Mouse (Mus musculus) right cerebral cortex, postnatal 10 days (tissue): Measurements from ENCODE around the gene Adcy5.

Source experiments
- DNase-seq, 2 experiments: peaks; one replicate each; pipeline ENCODE4 v3.0.0; 2021; ENCODE audit warnings: low spot score in 2 of 2

Gene Adcy5

GRCm38 (mm10) chr16:35156306-35156695 lies 1.6 kb downstream of the Adcy5 start:
- peak; percentile 46 to 51 for DNase-seq

DNA sequence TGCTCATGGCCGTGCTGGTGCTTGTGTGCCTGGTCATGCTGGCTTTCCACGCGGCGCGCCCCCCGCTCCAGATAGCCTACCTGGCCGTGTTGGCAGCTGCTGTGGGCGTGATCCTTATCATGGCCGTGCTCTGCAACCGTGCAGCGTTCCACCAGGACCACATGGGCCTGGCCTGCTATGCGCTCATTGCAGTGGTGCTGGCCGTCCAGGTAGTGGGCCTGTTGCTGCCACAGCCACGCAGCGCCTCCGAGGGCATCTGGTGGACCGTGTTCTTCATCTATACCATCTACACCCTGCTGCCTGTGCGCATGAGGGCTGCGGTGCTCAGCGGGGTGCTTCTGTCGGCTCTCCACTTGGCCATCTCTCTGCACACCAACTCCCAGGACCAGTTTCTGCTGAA lies 2.2 kb downstream of the Adcy5 start:
- peak in 1 of 2 experiments; percentile 55 for DNase-seq

DNA sequence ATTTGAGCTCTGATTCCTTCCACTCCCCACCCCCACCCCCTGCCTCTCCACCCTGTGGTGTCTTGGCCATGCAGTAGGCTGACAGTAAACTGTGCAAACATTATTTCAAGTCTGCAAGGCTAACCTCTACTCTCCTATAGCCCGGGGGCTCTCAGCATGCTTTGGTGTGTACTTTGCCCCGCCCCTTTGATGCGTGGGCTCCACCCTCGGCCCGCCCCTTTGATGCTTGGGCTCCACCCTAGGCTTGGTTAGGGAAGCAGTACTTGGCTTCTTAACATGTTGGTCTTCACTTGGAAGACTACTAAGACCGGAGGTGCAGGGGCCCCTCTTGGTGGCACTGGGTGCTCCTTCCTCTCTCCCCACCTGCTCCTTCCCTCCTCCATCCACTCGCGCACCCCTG lies 4.9 kb downstream of the Adcy5 start:
- peak; percentile 64 to 67 for DNase-seq

GRCm38 (mm10) chr16:35159991-35160390 lies 5.3 kb downstream of the Adcy5 start:
- DNase-seq, result peak; percentile 64 to 88

GRCm38 (mm10) chr16:35164361-35165224 lies 9.9 kb downstream of the Adcy5 start:
- peak; percentile 63 to 69 for DNase-seq

DNA sequence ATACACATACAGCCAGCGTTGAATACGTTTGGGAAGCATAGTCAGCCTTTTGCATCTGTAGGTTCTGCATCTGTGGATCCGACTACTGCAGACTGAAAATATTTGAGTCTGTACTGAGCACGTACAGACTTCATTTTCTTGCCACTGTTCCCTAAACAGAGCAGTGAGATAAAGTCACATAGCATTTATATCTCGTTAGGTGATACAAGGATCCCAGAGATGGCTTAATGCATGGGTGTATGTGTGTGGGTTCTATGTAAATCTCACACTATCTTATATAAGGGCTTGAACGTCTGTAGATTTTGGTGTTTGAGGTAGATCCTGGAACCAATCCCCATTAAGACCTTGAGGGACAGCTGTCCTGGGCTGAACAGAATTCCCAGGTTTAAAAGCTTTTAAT lies 10.7 kb downstream of the Adcy5 start:
- DNase-seq, result no peak

DNA sequence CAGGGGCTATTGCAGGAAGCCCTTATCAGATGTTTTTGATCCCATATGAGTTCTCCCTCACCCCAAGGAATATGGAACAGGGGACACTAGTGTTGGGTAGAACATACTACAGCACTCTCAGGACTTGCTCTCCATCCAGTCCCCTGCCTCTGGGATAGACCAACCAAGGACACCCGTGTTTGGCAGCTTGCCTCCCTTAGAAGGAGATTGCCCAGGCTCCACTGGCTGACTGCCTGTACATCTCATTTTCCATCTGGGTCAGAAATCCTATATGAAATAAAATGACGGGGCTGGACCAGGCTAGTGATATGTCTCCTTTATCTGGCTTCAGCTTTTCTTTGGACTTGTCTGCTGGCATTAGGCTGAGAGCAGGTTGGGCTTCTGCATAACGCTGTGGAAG lies 11.1 kb downstream of the Adcy5 start:
- DNase-seq, result peak; percentile 62 to 66

DNA sequence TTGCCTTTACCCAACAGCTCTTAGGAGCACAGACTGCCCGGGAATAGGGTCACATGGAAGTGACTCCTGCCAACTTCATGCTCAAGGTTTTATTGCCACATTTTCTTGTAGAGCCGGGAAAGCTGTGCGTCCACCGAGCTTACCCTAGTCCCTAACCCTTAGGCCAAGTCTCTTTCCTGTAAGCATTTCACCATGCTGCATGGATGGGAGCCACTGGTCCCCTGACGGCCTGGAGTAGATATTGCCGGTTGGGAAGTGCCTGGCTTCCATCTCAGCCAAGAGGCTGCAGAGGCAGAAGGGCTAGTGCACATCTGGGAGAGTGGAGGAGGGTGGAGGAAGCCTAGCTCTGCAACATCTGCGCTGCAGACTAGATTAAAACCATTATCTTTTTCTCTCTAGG lies 14.8 kb downstream of the Adcy5 start:
- DNase-seq, result no peak

GRCm38 (mm10) chr16:35172195-35172594 lies 17.5 kb downstream of the Adcy5 start:
- DNase-seq, result no peak

DNA sequence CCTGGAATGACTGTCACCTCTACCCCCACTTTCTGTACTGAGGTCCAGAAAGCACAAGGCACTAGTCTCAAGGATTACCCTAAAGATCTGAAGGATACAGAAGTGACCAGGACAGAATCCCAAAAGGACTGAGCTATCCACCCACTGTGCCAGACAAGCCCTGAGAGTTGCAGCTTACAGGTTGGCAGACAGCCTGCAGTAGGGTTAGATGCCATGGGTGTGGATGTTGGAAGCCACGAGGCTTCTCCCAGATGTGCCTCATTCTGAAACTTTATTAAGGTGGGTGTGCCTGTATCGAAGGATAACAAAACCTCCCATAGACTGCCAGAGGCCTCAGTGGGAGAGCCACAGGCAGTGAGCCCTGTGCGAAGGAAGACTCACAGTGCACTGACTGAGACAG lies 23.8 kb downstream of the Adcy5 start:
- DNase-seq, result no peak

- DNase-seq, result peak; percentile 60 to 71
Measured at GRCm38 (mm10) chr16:35179082-35179481, 24.4 kb downstream of the Adcy5 start.

DNA sequence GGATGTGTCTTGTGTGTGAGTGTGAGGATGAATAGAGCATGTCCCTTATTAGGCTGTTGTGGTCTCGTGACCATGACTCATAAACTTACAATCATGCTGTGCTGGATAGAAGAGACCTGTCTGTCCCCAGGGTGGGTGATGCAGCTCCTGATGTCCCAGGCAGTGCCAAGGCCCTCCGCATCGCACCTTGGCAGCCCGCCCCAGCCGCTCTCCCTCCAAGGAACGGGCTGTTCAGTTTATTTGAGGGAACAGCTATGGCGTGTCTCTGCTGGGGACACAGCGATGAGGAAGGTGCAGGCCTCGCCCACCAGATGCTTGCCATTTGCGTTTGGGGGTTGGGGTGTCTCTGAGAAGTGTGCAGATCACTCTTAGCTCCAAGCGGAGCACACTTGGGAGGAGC lies 28.5 kb downstream of the Adcy5 start:
- DNase-seq, result no peak

- no peak for DNase-seq
Measured at GRCm38 (mm10) chr16:35188111-35188510, 33.4 kb downstream of the Adcy5 start.

DNA sequence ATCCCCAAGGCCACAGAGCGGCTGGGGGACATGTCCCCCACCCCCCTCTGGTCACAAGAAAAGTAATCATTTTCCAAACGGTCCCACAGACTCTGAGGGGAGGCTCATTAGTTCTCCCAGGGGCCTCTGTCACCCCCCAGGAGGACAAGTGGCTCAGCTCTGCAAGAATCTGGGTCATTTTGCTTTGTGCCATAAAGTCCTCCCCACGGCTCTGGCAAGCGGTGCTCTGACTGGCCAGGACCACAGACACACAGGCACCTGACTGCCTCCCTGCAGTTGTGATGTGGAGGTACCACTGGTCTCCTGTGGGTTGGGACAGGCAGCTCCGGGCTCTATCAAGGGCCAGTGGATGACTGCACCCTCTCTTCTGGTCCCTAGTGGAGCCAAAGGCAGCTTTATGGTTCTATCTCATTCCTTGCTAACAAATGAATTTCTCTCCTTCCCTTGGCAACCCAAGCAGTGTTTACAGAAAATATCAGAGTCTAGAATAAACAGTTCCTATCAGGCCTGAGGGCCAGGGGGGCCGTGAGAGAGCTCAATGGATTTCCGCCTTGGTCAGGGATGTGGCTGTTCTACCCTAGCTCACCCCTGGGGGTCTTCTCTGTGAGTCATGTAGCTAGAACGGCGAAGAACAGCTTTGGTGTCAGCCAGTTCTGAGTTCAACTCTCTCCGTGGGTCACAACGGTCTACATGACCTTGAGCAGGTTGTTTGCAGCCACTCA lies 34.9 kb downstream of the Adcy5 start:
- DNase-seq, result no peak

DNA sequence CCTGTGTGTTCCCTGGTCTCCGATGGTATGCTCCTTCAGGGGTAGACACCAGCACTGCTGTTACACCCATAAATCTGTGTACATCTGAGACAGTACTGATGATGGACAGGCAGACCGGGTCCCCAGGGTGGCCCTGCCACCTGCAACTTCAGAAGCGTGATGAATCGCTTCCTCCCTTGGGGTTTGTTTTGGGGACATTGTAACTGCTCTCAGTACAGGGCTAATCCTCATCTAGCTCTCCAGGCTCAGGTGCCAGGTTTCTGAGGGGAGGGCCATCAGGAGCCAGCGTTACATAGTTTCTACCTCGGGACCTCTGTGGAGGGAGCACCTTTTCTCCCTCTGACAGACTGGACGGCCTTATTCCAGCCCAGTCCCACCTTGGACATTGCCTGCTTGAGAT lies 36.1 kb downstream of the Adcy5 start:
- DNase-seq, result no peak

GRCm38 (mm10) chr16:35191271-35191670 lies 36.6 kb downstream of the Adcy5 start:
- DNase-seq, result no peak

DNA sequence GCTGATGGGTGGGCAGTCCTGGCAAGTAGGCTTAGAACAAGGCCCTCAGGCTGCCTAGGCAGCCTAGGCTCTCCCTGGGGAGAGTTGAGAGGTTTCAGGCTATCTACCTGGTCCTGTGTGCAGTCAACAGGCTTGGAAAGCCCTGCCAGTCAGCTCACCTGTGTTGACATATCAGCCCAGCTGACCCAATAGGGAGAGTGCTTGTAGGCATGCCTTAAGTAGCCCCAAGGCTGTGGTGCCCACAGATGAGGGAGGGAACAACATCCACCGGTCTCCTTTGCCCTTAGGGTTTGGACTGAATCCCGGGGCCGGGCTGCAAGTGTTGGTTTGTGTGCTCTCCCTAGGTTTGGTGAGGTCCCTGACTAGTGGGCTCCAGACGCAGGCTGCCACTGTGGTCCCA lies 37.8 kb downstream of the Adcy5 start:
- DNase-seq, result no peak

DNA sequence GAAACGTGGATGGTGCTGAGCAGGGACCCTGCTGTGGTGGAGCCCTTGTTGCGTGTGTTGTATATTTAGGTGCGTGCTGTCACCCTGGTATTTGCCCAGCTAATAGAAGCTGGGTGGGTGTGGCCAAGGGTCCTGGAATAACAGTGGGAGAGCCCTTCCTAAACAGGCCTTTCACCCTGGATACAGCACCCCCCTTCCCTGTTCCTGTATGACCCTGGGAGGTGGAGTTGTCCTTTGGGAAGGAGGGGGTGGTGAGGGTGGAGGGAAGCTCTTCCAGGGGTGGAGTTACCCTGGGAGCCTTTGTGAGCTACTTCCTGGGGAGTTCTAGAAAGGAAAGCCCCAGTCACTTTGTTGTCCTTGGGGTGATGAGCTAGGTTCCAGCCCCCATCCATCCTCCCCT lies 38.7 kb downstream of the Adcy5 start:
- DNase-seq, result no peak

DNA sequence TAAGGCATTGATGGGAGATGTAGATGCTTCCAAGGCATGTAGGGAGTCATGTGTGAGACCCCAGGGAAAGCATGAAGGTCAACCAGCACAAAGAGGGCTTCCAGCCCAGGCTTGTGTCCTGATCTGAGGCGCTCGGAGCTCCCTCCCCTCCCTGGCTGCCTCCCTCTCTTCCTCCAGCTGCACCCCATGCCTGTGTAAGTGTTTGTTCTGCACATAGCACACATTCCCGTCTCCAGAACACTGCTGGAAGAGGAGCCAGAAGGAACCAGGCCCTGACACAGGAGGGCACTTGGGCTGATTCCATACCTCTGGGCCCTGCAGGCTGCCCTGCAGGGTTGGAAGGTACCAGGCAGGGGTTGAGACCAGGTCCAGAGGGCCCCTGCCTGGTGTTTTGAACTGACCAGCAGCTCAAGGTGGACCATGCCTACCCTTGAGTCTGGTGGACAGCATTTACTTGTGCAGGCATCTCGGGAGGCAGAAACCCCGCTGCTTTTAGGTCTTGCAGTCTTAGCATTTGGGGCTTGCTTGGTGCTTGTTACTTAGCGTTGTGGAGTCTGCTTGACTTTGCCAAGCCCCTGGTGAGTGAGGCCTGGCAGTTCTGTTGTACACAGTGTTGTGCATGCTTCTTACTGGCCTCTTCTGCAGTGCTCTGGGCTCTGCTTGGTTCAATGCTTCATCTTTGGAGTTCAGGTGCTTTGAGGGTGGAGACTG lies 45.2 kb downstream of the Adcy5 start:
- DNase-seq, result no peak

DNA sequence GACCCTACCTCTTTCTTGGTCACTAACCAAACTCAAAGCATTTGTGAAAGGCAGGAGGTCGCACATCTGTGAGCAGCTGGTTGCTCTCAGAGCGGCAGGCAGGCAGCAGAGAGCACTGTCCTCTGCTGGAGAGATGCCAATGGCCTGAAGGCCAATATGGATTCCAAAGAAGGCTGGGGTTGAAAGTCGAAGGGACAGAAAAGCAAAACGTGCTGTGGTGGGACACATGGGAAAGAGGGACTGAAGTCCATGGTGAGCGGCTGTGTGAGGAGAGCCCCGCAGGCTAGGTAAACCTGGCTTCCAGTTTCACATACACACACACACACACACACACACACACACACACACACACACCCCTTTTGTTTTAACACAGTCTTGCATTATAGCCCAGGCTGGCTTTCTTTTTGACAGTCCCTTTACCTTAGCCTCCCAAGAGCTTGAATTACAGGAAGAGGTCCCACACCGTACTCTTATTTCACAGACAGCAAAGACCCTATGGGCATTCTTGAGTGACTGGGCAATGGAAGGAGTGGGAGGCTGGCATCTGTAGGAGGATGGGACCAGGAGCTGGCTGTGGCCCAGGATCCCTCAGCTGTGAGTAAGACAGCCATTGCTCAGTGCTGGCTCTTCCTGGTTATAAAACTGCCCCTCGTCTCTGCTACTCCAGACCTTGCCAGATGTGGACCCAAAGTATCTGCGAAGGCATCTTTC lies 45.9 kb downstream of the Adcy5 start:
- no peak for DNase-seq

DNA sequence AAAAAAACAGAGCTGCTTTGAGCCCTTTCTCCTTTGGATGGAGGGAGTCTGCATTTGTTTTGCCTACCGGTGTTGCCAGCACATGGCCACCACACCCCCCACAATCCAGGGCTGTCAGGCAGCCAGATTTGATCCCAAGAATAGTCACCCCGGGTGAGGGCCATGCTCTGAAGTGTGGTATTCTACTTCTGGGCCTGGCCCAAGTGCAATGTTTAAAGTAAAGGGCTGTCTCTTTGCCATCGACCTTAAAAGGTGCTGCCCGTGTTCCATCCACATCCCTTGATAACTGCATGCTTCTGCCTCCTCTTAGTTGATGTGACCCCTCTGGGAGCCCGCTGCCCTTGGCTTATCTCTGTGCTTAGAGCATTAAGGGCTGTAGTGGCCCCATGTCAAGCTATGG lies 46.6 kb downstream of the Adcy5 start:
- no peak for DNase-seq

- no peak for DNase-seq
Measured at GRCm38 (mm10) chr16:35203511-35203910, 48.8 kb downstream of the Adcy5 start.
